In the genomic region with DNA sequence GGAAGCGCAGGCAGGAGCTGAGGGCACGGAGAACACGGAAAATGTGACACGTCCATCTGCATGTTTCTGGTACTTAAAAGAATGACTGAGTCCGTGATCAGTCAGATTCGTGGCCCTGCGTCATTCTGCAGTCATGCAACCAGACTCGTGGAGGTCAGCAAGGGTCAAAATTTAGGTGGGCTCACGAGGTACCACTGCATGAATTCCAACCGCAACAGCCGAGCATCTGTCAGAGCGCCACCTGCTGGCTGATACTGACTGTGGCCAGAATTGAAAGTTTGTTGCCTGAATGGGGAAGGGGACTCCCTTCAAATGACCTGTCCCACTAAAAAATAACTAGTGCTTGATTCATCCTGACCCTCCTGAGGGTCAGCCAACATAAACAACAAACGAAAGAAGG, we compare ENCODE assay signal across 8 mouse cellular contexts. TPM values are rescaled to one million over a fixed set of nuclear protein-coding genes. Genes with fewer than 3 reads are reported as not detected.
DNase-seq lines count a peak whose midpoint lies in the region; TF ChIP-seq lines count a peak whose summit lies in the region.

No protein-coding gene starts in this region.

- no peaks in the 10 kb centered on the region for H3K36me3 ChIP-seq in C2C12 (ENCODE audit: control insufficient read depth, insufficient read depth)

- peak; percentile 3 for TF ChIP-seq CTCF in C2C12 (IDR thresholded peaks at IDR 0.05; ENCODE audit: control insufficient read depth, insufficient read depth, insufficient read length)

- no peak overlapping the region for H3K4me3 ChIP-seq in C2C12 (ENCODE audit: insufficient read depth, poor library complexity, severe bottlenecking)

- intact Hi-C loops in gastrocnemius, postnatal 14 days (cut with DNase I; ENCODE audit: low total_unique reads), result loop anchor here (2.0 to 10.0 kb wide), 2 partner anchors 25 to 135 kb away; no protein-coding TSS in a partner anchor
- intact Hi-C loops in heart, postnatal 10 days (cut with DNase I), result no loop called here
- intact Hi-C loops in left cerebral cortex, postnatal 14 days (cut with DNase I), result loop anchor here (10.0 kb wide), 1 partner anchor 245 kb away; no protein-coding TSS in a partner anchor

- no peaks in the 10 kb centered on the region for H3K27me3 ChIP-seq in C2C12 (ENCODE audit: control insufficient read depth, insufficient read depth, insufficient read length)

- no peaks in the 10 kb centered on the region for H3K79me2 ChIP-seq in C2C12 (ENCODE audit: control insufficient read depth, insufficient read depth)

- no peaks in the 10 kb centered on the region for H3K79me3 ChIP-seq in C2C12 (ENCODE audit: low read depth)

- peak; percentile 67 for DNase-seq in gastrocnemius, postnatal 10 days
- DNase-seq in gastrocnemius, postnatal 14 days, result no peak
- peak; percentile 53 to 76 for DNase-seq in adrenal gland, postnatal 36 days
- DNase-seq in heart, postnatal 10 days, result peak; percentile 39 to 73
- peak; percentile 36 to 58 for DNase-seq in left cerebral cortex, postnatal 14 days (ENCODE audit: low spot score in 2 of 2)
- DNase-seq in naive thymus-derived CD4-positive, alpha-beta T cell, adult 2 months (ENCODE audit: low read depth), result peak; percentile 70
- peak; percentile 37 to 47 for DNase-seq in thymus, postnatal 36 days

- H3ac ChIP-seq in C2C12 (ENCODE audit: control insufficient read depth, insufficient read length, low read depth), result no peak overlapping the region

TF ChIP-seq in C2C12, 6 proteins besides CTCF, POLR2A, EP300 and RAD21:
- TF ChIP-seq MYOD1 (IDR thresholded peaks at IDR 0.05; ENCODE audit: control insufficient read depth, insufficient read length, low read depth) (no peak), FOSL1 (IDR thresholded peaks at IDR 0.05; ENCODE audit: insufficient read depth, low read length, poor library complexity, severe bottlenecking) (no peak), MAX (IDR thresholded peaks at IDR 0.05) (no peak), MYOG (IDR thresholded peaks at IDR 0.05; ENCODE audit: control insufficient read depth, extremely low read depth, insufficient read length) (no peak), USF1 (IDR thresholded peaks at IDR 0.05; ENCODE audit: low read depth) (no peak), CEBPB (IDR thresholded peaks at IDR 0.05; ENCODE audit: low read depth) (no peak)
TF ChIP-seq in C2C12: peak in this region for 0.

RNA-seq across cellular contexts. Expression of a gene that starts 30.2 kb away (rescaled TPM):
- under 1 TPM; 0.18 to 0.38 TPM for total RNA-seq in gastrocnemius, postnatal 10 days (2021)
- total RNA-seq in gastrocnemius, postnatal 14 days (2021), result 1 to 10 TPM in 1 of 2 experiments, under 1 TPM in 1; 0.21 to 1.0 TPM
- 4.4 TPM for polyA plus RNA-seq in C2C12 (2012; fragmentation: generic; extraction: Trizol)
- total RNA-seq in adrenal gland, postnatal 36 days (2021), result 1 to 10 TPM; 1.0 to 3.5 TPM
- 1 to 10 TPM in 1 of 2 experiments, under 1 TPM in 1; 0.87 to 8.5 TPM for total RNA-seq in heart, postnatal 10 days (2021)
- not detected for total RNA-seq in left cerebral cortex, postnatal 14 days (2021)

RNA-seq across cellular contexts. Expression of a gene that starts 48.6 kb away (rescaled TPM):
- total RNA-seq in gastrocnemius, postnatal 10 days (2021), result 1 to 10 TPM; 2.2 to 2.7 TPM
- total RNA-seq in gastrocnemius, postnatal 14 days (2021), result 1 to 10 TPM; 1.1 to 1.7 TPM
- 2.3 TPM for polyA plus RNA-seq in C2C12 (2012; fragmentation: generic; extraction: Trizol)
- 1 to 10 TPM; 3.4 to 4.6 TPM for total RNA-seq in adrenal gland, postnatal 36 days (2021)
- total RNA-seq in heart, postnatal 10 days (2021), result 1 to 10 TPM; 1.6 to 2.8 TPM
- total RNA-seq in left cerebral cortex, postnatal 14 days (2021), result 100 to 1,000 TPM; 150 to 170 TPM

Comparison
In these comparisons a context has a peak if more than half of its experiments do, and no peak if none do; other contexts are left out.
1. RNA of a gene that starts 48.6 kb away (total RNA-seq): 150 to 170 TPM in left cerebral cortex, postnatal 14 days; 3.4 to 4.6 TPM in adrenal gland, postnatal 36 days, 1.6 to 2.8 TPM in heart, postnatal 10 days, 2.2 to 2.7 TPM in gastrocnemius, postnatal 10 days and 1.1 to 1.7 TPM in gastrocnemius, postnatal 14 days; every median in the first group is over 10 times any median in the second.